Mouse (Mus musculus) lung, adult 2 months (tissue): ENCODE data around the gene Spata13.

Experiments
- CTCF ChIP-seq: fragments of 200-500 bp; IDR thresholded peaks from 2 replicates; pipeline ENCODE4 v1.5.1; 2011; ENCODE audit warnings: mild to moderate bottlenecking, low read length, control low read depth; ENCODE audit not compliant: insufficient read depth
- POLR2A ChIP-seq: fragments of 200-500 bp; IDR thresholded peaks from 2 replicates; pipeline ENCODE4 v1.6.1; 2011; ENCODE audit warnings: low read depth, mild to moderate bottlenecking, control low read depth, low read length, borderline replicate concordance; ENCODE audit errors: extremely low read depth

DNA sequence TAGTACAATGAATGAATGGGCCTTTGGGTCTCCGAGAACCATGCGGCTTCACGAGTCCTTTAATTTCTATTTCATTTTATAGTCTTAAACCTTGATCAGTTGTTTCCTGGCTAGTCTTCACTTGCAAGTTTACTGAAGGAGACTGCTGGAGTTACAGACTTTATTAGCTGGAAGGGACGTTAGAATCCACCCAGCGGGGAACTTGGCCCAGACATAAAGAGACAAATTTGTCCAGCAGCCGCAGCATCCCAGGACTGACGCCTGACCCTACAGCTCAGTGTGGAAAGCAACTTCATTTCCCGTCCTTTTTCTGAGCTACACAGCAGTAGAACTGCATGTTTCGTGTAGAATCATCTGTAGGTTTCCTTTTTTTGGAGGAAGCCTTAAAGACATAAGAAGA is 3.2 kb downstream of the Spata13 start:
- TF ChIP-seq POLR2A, result no peak
- no peak for TF ChIP-seq CTCF
